Mouse (Mus musculus) megakaryocyte, adult 5-6 weeks (primary cell): ENCODE data around the gene AV320801. TPM values are rescaled to one million over a fixed set of nuclear protein-coding genes. Genes with fewer than 3 reads are reported as not detected.
A peak's percentile ranks its signal among the peaks of the same experiment; 100 is the strongest.
"Not testable (repeated sequence)": the region's sequence is repeated elsewhere in the genome, so short reads cannot be mapped to it uniquely, and the experiment has no call there.

Source experiments
- ATAC-seq: 2 replicates; pipeline ENCODE4 v1.8.0; 2016; ENCODE audit warnings: mild to moderate bottlenecking, inconsistent platforms; ENCODE audit not compliant: poor library complexity, severe bottlenecking
- total RNA-seq, 2 experiments: library from RNA; stranded (forward) in 1 of 2; stranded (reverse) in 1 of 2; fragments of 153-499, 151-499 nt in 1 of 2; fragments of 221-1000, 200-1000 nt in 1 of 2; gene quantifications; 2 replicates each; pipeline versions ENCODE4 v1.2.3 to v1.2.4; 2015 to 2017

AV320801 gene
- total RNA-seq (2015) (not detected in 2 replicates), total RNA-seq (2017) (not detected in 2 replicates)

GRCm38 (mm10) chrX:135494288-135494687 lies at the start of gene AV320801:
Gene AV320801 (plus strand): TSS chrX:135494588.
- not testable (repeated sequence) for ATAC-seq

GRCm38 (mm10) chrX:135464160-135464559 lies 30.2 kb upstream of the AV320801 start:
- ATAC-seq: not testable (repeated sequence)

DNA sequence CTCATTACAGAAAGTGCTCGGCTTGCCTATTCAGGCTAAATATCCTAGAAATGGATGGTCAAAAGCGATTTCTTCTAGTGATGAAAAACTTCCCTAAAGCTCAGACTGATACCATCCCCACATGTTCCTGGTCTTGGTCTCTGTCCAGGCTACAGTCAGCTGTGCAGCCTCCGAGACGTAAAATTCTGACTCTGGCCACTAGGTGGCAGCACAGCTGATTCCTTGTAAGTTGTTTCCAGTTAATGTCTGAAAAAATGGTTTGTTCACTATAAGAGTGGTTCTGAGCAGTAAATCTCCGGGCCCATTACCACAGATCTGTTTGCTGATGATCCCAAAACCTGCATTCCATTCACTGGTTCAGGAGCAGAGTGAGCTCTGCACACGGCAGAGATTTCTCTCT lies 12.5 kb upstream of the AV320801 start:
- peak; percentile 54 for ATAC-seq

- peak; percentile 78; the same call in 1 of the 2 replicates for ATAC-seq
These were observed 11.2 kb upstream of the AV320801 start for GRCm38 (mm10) chrX:135483183-135483582.

Other genes starting within 250 kb of the AV320801 start
- gene Pramel3, start 192.3 kb upstream of the AV320801 start, total RNA-seq (2015): not detected in 2 replicates
- not detected in 2 replicates for gene Pramel3, start 192.3 kb upstream of the AV320801 start, total RNA-seq (2017)
- not detected in 2 replicates for gene Gm5128, start 121.3 kb upstream of the AV320801 start, total RNA-seq (2015)
- not detected in 2 replicates for gene Gm5128, start 121.3 kb upstream of the AV320801 start, total RNA-seq (2017)
- gene Gm7903, start 60.8 kb upstream of the AV320801 start, total RNA-seq (2015): not detected in 2 replicates
- gene Gm7903, start 60.8 kb upstream of the AV320801 start, total RNA-seq (2017): 0.45 TPM in 1 of 2 replicates, not detected in the other
- 0.23 and 0.51 TPM in 2 replicates for gene Nxf7, start 104.2 kb downstream of the AV320801 start, total RNA-seq (2015)
- not detected in 2 replicates for gene Nxf7, start 104.2 kb downstream of the AV320801 start, total RNA-seq (2017)
- not detected in 2 replicates for gene Prame, start 133.1 kb downstream of the AV320801 start, total RNA-seq (2015)
- gene Prame, start 133.1 kb downstream of the AV320801 start, total RNA-seq (2017): not detected in 2 replicates
- gene Tcp11x2, start 199.2 kb downstream of the AV320801 start, total RNA-seq (2015): not detected in 2 replicates
- not detected in 2 replicates for gene Tcp11x2, start 199.2 kb downstream of the AV320801 start, total RNA-seq (2017)
- gene Tmsb15a, start 230.7 kb downstream of the AV320801 start, total RNA-seq (2015): not detected in 2 replicates
- gene Tmsb15a, start 230.7 kb downstream of the AV320801 start, total RNA-seq (2017): not detected in 2 replicates
- gene Armcx5, start 248.1 kb downstream of the AV320801 start, total RNA-seq (2015): 7.8 and 9.6 TPM in 2 replicates
- gene Armcx5, start 248.1 kb downstream of the AV320801 start, total RNA-seq (2017): 6.6 and 9.1 TPM in 2 replicates
- gene Gprasp1, start 248.1 kb downstream of the AV320801 start, total RNA-seq (2015): 11.6 and 14.6 TPM in 2 replicates
- 20.4 and 23.1 TPM in 2 replicates for gene Gprasp1, start 248.1 kb downstream of the AV320801 start, total RNA-seq (2017)